Mouse (Mus musculus) thymus, postnatal 25 days (tissue): ENCODE measurements at regions not wholly inside any gene's neighbourhood (a gene's known extent, or its start where the extent isn't known, plus 50 kb on each side); places are given as distances from the start of the nearest gene placed in this dataset.

Experiments used
- DNase-seq: peaks from one replicate; pipeline ENCODE4 v3.0.0; 2022

DNA sequence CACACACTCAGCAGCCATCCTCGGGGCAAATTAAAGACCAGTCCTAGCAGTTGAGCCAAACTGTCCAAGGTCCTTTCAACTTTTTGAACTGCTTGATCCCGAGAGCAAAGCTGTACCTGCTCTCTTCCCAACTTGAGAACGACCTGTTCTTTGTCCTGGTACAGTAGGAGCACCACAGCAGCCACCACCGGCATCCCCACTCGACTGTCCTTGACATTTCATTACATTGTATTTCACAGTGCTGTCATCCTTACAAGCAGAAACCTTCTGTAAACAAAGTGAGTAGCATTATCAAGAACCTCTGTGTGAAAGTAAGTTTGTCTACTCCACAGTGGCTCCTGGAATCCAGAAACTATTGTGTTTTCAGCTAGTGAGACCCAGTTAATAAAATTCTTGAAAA is 240.2 kb upstream of the Zfp462 start:
- DNase-seq, result no peak

- no peak for DNase-seq
Observed at GRCm38 (mm10) chr4:54709751-54710150, 235.1 kb upstream of the Zfp462 start.

GRCm38 (mm10) chr4:54712929-54713328 is 231.9 kb upstream of the Zfp462 start:
- DNase-seq, result no peak

DNA sequence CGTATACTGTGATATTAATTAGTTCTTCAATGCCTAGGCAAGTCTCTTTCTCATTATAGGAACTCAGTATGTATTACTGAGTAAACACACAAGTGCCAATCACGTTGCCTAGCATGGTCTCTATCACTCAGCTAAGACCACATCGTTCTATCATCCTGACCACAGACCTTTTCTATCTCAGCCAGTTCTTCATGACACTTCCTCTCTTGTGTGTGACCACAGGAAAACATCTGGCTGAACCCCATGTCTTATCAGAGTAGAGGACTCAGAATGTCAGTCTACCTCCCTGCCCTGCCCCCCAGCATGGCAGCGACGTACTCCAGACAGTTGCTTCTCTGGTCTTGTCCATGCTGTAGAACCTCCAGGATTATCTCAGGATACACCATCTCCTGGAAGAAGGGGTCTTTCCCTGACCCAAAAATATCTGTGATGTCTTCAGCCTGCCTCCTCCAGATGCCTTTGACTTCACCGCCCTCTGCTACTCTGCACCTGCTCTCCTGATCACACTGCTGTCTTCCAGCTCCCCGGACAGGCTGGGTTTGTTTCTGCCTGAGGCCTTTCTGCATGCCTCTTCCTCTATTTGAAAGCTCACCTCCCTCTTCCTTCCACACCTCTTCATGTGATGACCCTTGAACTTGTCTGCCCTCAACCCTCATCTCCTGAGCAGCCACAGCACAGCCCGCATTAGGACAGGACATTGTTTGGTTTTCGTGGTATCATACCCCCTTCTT is 230.1 kb upstream of the Zfp462 start:
- no peak for DNase-seq

DNA sequence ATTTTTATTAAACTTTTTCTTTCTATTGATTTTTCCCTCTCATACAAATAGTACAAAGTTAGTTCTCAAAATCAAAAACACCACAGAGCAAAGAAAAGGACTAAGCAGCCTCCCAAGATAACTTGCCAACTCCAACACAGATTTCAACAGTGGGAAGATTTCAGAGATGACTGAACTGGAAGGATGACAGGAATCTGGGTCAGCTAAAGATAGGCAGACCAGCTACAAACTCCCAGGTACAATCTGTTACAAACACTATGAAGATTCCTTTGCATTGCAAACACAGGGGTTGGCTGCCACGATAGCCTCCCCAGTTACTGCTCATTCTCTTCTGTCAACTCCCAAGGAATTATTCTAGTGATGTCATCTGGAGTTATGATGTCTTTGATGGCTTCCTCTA is 226.8 kb upstream of the Zfp462 start:
- DNase-seq, result no peak

- no peak for DNase-seq
Observed at GRCm38 (mm10) chr4:54739001-54739400, 205.8 kb upstream of the Zfp462 start.

GRCm38 (mm10) chr4:54751458-54751857 is 193.4 kb upstream of the Zfp462 start:
- no peak for DNase-seq

- DNase-seq, result no peak
Observed at GRCm38 (mm10) chr4:54756441-54756840, 188.4 kb upstream of the Zfp462 start.

DNA sequence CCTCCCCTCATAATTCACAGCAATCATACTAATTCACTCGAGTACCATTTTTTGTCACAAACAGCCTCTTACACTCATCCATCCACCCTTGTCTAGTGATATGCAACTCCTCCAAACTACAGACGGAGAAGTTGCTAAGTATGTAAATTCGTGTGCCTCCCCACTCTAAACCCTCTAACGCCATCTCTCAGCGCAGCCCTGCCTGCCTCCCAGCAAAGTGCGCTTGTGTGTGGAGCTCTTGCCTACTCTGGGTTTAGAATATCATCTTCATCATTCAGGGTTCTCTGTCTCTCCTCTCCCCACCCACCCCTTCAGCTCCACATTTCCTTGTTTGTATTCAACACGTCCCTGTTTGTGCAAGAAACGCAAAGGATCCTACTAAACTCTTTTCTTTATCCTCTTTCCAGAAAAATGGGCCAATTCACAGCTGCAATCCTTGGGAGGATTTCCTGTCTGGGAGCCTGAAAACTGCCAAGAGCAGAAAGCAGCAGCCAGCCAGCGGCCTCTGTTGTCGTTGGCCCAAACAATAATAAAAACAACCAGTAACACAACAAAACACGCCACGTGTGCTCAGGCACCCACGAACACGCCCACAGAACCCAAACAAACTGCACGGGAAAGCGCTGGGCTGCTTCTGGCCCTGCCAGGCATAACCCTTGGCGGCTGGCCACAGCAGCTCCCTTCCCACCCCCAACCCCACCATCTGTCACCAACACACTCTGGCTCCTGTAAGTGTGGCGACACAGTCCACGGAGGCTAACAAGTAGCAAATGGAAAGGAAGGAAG is 186.9 kb upstream of the Zfp462 start:
- DNase-seq, result no peak

GRCm38 (mm10) chr4:54758501-54758829 is 186.4 kb upstream of the Zfp462 start:
- no peak for DNase-seq

- DNase-seq, result no peak
Observed at GRCm38 (mm10) chr4:54761257-54761656, 183.6 kb upstream of the Zfp462 start.

DNA sequence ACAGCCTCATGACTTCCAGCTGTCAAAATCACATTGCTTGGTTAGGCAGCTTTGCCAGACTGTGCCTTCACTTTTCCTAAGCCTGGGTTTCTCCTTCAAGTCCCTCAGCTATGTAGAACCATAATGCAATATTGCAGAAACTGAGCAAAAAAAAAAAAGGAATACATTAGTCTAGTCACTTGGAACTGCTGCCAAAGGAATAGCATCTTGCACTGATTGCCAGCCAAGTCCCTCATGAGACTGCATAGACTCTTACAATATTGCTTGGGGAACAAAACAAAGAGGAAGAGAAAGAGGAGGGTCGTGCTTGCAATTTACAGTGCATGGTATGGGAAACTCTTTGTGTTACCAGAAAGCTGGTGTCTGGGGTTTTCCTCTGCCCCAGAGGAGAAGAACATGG is 179.8 kb upstream of the Zfp462 start:
- DNase-seq, result no peak

- no peak for DNase-seq
Observed at GRCm38 (mm10) chr4:54767506-54768200, 177.2 kb upstream of the Zfp462 start.

GRCm38 (mm10) chr4:54768836-54769235 is 176.0 kb upstream of the Zfp462 start:
- no peak for DNase-seq

- no peak for DNase-seq
Observed at GRCm38 (mm10) chr4:54774066-54774465, 170.8 kb upstream of the Zfp462 start.

DNA sequence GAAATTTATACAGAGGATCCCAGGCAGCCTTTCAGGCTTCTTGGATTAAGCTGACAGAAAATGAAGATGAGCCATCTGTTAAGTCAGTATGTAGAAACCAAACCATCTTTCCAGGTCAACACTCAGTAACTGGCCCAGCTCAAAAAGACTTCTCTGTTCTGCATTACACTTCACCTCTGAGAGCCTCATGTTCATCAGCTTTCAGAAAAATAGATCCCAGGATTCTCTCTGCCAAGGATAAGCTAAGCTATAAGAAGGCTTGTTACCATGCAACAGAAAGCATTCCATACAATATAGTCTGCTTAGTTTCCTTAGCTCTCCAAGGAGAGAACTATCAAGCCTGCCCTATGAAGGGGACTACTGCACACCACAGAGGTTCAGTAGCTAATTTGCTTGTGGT is 170.1 kb upstream of the Zfp462 start:
- DNase-seq, result no peak

- DNase-seq, result no peak
Observed at GRCm38 (mm10) chr4:54780511-54780910, 164.3 kb upstream of the Zfp462 start.

GRCm38 (mm10) chr4:54791217-54791742 is 153.6 kb upstream of the Zfp462 start:
- DNase-seq, result no peak

DNA sequence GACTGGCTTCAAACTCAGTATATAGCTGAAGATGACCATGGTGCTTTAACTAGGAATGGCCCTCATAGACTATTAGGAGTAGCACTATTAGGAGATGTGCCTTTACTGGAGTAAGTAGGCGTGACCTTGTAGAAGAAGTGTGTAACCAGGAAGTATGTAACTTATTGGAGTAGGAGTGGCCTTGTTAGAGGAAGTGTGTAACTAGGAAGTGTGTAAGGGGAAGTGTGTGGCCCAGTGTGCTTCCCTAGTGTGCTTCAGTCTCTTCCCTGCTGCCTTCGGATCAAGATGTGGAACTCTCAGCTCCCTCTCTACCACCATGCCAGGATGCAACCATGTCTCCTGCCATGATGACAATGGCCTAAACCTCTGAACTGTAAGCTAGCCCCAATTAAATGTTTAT is 151.0 kb upstream of the Zfp462 start:
- DNase-seq, result no peak

DNA sequence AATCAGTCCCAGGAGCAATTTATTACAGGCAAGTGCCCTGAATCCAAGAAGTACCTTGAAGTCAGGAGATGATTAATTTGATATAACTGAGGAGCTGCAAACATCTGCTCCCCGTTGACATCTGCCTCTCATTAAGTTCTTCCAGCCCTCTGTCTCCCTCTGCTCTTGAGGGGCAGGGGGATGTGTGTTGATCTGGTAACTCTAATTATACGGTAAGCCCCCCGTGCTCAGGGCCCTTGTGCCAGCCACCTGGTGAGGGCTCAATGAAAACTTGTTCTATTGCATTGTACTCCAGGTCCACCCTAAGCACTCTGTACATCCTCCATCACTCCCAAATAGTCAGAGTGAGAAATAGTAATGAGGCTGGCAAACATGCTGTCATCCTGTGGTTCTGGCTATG is 149.6 kb upstream of the Zfp462 start:
- DNase-seq, result no peak

- DNase-seq, result no peak
Observed at GRCm38 (mm10) chr4:54798523-54798922, 146.3 kb upstream of the Zfp462 start.

- no peak for DNase-seq
Observed at GRCm38 (mm10) chr4:54811163-54811562, 133.7 kb upstream of the Zfp462 start.

GRCm38 (mm10) chr4:54812740-54813634 is 131.9 kb upstream of the Zfp462 start:
- no peak for DNase-seq
